Mouse (Mus musculus) mature B cell (primary cell): ENCODE data around the gene Rdx.

Experiments
- in situ Hi-C: fragments of 300-500 bp; cut with MboI; formaldehyde crosslinking; loops from 2 replicates; pipeline ENCODE4 v1.14.3; 2019

The Rdx gene

DNA sequence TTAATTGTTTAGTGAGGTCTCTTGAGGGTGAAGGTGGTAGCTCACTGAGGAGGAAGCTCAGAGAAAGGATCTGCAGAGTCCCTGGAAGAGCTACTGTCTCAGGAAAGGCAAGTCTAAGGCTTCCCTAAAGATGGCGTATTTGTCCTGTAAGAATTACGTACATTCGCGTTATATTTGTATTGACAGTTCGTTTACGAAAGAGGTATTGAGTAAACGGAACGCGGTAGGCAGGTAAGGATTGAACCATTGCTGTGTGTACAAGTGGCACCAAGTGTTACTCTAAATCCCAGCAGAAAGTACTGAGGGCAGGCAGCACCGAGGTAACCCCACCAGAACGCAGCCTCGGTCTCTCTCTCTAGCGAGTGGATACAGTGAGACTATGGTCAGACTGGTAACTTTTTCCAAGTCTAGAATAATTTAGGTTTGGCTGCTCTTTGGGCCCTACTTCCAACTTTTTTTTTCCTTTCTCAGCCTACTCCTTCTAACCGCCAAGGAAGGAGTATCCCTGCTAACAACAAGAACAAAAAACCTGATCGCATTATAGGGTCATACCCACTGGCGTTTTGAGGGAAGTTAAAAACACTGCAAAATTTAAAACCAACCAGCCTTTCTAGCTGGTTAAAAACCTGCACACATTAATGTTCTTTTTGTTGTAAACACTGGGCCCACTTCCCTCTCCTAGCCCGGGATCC lies at the start of gene Rdx:
Rdx (plus strand) TSS at position 45 of the 692 bp plus-strand sequence.
- in situ Hi-C loops = no loop called here

DNA sequence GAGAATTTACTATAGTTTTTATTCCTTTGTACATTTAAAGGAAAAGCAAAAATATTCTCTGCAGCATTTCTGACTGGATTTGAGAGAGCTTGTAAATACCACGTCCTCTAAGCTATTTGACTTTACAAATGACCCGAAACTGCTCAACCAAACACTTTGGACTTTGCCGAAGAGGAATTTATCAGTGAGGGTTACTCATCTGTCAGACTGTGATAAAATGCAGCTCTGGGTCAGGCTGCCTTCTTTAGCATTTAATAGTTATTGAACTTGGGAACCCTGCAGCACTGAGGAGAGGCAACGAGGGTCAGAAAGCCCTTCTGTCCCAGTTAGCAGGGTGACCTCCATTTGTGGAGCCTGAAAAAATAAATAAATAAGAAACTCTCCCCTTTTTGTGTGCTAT lies 43.5 kb upstream of the Rdx start:
- in situ Hi-C loops = no loop called here

DNA sequence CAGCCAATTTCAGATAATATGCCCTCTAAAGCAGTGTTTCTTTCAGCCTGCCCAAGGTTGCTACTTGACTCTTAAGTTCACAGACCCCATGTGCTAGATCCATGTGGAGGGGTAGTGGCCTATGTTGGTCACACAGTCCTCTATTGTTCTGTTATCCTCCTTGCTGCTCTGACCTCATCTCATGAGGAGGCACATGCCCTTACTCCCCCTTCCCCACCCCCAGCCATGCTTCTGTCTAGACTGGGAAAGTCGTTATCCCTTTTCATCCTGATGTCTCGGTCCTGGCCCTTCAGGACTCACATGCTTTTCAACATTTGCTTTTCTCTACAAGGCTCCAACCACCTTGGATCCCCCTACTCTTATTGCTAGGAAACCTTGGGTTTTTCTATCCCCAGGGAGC lies 39.6 kb upstream of the Rdx start:
- in situ Hi-C loops = no loop called here

DNA sequence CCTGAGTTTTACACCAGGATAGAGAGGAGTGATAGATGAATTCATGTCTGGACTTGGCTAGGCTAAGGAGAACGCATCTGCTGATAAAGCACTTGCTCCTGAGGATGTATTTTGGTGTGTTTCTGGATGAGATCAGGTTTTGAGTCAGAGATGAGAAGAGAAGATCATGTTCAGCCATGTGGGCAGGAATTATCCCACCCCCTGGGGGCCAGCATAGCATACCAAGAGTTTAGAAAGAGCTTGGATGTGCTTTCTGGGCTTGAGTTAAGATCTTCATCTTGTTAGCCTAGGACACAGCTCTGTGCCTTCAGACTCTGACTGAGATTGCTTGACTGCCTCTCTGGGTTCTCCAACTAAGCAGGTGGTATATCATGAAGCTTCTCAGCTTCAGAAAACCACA lies 38.5 kb upstream of the Rdx start:
- in situ Hi-C loops = no loop called here

DNA sequence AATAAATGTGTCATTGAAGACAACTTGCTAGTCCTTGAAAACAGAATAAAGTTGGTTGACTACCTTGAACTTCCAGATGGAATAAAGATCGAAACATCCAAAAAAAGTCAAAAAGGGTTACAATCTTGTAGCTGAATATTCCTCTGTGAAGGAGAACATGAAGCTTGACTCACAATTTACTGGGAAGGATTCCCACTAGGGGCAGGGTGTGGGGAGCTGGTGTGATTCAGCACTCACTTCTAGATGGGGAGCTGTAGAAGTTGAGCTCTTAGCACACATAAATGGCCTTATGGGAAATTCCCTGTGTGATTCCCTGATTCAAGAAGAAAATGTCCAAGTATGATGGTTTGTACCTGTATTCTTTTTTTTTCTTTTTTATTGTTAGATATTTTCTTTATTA lies 34.7 kb upstream of the Rdx start:
- in situ Hi-C loops = no loop called here

DNA sequence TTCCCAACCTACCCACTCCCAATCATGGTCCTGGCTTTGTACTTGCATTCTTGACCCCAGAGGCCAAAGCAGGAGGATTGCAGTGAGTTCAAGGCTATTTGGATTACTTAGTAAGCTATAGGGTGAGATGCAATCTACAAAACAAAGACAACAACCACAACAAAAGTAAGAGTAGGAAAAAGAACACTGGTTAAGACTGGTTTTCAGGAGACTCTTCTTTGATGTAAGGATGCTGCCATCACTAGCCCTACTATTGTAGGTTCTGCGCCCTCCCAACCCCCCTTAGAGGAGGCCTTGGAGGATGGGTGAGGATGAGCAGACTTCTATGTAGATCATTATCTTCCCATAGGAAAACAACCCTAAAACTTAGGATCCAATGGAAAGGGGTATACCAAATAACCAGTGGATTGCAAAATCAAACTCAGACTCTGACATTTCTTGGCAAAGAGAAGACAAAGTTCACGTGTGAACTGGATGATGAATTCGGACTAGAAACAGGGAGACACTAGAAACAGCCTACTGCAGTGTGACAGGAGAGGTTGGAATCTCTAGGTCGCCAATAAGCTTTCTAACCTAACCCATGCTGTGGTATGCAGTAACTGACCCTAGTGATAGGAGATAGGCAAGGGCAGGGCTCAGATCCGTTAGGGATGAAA lies 34.1 kb upstream of the Rdx start:
- in situ Hi-C loops = no loop called here

DNA sequence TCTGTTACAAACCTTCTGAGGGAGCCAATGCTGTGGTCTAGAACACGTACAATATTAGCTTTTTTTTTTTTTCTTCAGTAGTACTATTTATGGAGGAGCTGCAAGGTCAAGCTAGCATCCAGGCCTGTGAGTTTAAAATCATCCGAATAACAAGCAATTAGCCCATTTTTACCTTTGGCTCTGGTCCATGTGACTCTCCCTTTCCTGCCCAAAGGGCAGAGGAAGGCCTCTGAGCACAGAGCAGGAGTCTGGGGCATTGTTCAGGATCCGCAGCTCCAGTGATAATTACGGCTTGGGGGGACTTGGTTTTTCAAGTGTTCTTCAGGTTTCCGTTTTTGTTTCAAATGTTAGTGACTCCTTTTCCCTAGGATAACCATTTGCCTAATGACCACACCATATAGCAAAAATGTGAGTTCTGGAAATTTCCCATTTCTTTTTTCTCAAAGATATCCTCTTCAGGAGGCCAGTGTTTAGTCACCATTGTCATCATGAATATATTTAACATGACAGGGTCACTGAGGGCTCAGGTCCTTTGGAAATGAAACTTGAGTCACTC lies 33.0 kb upstream of the Rdx start:
- in situ Hi-C loops = no loop called here

DNA sequence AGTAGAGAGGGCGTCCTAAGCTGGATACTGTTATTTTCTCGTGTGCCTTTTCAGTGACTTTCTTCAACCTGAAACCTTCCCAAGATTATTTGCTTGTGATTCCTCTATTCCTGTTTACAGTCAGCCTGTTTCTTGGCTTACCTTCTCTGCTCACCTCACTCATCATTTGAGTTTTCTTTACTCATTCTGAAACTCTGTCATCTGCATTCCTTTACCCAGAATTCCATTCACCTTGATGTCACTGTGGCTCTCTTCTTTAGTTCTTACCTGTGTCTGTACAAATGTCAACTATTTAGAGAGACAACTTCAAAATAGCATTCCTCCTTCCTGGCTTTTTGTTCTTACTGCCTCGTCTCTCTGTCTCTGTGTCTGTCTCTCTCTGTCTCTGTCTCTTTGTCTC lies 29.9 kb upstream of the Rdx start:
- in situ Hi-C loops = no loop called here

DNA sequence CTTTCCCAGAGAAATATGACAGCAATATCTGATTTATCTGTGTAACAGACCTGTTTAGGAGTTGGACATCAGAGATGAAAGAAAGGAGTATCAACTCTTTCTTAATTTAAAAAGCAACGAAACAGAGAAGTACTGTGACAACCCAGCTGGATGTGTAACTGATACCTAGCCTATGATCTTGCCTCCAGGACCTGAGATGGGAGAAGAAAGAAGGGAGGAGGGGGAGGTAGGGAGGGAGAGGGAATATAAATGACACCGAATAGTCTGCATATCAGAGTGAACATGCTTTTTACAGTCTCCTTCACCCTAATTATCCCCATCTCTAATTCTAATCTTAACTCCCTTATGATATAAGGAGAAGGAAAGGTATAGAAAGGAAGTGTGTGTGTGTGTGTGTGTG lies 29.1 kb upstream of the Rdx start:
- in situ Hi-C loops = no loop called here

DNA sequence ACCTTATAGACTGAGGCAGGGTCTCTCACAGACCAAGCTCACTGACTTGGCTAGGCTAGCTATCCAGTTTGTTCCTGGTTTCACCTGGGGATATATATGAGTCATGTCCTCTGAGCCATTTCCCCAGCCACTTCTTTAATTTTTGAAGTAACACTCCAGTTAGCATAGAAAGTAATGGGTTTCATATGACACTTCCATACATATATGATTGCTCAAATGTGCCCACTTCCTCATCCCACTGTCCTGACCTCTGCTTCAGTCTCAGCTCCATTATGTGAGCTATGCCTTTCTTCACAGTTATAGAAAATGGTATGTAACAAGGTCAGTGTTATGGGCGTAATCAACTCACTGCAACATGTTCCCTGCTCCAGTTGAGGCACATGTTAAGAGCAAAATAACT lies 28.5 kb upstream of the Rdx start:
- in situ Hi-C loops = no loop called here

DNA sequence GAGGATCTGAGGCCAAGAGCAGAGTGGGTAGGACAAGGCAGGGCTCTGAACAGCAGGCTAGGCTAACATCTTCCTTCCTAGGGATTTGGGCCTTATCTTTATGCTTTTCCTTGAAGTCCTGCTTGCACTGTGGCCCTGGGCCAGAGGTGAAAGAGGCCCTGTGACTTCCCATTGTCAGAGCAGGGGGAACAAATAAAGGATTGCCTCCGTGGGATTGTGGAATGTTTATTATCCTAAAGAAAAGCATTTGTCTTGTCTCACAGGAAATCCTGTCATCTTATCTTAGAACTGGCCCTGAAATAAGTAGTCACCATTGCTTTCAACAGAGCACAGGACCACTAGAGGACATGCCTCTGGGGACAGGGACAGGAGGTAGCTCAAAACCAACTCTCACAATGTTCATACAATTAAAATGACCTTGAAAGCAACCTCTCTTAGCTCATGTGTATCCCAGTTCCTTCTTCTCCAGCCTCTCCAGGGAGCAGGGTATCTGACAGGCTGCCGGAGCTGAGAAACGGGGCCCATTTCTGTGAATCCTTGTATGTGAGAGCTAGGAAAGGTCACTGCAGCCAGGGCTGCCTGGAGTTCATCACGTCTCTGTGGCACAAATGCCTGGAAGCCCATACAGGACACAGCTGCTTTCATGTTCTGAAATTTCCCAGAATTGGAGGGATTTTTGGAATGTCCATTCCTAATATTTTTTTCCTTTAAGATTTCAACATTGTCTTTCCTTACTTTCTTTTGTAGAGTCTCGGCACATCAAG lies 19.5 kb upstream of the Rdx start:
- in situ Hi-C loops = no loop called here

DNA sequence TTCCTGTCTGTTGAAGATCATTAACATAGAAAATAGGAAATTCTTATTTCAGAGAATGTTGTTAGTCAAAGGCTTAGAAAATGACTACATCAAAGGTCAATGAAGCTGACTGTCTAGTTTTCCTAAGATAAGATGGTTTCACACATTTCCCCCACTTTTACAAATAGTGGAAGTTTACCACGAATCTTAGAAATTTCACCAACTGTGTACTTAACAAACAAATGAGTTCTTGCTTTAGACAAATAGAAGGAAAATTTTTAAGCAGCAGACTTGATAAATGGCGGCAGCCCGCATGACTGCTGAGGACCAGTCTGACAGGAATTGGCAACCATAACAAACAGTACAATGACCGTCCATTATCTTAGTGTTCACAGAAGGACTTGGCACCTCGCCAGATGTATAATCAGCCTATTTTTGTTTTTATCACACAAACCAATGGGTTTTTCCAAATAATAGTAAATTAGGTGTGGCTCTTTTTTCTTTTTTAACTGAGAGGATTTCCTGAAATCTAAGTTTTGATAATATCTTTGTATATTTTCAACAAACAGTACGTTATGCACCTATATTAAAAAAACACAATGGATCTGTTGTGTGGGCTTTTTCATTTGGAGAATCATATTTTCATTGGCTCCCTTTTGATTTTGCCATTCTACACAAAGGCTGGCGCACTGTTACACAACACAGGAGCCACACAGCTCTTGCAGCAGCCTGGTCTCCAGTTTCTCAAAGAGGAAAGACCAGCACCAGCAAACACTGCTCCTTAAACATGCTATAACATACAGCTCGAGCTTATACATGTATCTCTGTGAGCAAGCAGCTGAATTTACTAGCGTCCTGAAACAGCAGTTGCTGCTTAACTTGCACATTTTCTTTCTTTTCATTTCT lies 18.2 kb upstream of the Rdx start:
- in situ Hi-C loops = no loop called here

DNA sequence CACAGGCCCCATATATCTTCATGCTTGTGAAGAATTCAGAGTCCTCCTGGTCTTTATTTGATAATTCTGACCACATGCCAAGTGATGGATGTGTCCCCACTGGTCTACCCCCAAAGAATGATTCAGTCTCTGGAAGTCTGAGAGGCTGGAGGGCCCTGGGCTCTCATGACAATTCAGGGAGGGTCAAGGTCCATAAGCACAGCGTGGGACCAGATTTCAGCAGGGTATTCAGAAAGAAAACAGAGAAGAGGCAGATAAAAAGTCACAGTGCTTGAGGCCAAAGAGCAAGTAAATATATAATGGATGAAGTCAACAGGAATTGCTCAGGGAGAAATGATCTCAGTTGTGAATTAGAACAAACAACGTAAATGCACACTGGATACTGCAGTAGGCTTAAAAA lies 15.5 kb upstream of the Rdx start:
- in situ Hi-C loops = no loop called here

DNA sequence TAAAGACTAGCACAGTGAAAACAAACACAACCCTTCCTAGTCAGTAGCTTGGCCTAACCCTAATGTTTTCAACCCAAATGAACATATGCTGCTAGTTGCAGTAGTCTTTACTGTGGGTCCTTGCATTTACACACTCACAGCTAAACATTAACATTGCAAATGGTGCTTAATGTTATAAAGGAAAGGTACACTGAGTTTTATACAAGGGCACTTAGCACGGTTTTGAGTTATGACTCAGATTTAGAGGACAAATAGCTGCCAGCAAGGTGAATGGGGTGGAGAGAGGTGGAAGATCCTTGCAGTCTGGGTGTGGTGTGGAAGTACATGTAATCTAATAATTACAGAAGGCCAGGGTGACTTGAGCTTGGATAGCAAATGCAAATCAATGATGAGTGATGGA lies 9.5 kb upstream of the Rdx start:
- in situ Hi-C loops = no loop called here

DNA sequence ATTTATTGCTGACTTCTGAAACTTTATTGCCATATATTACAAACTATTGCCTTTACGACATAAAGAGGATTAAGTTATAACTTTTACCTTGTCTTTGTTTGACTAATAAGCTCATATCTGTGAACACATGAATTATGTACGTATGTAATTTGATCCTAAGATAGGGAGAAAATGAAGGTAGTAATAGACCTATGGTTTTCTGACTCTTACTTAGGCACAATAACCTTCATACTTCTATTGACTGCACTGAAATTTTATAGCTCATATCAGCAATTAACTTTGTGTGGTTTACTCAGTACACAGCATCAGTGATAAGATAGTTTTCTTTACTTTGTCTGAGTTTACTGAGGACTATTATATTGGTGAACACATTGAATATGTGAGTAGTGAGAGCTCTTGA lies 5.3 kb upstream of the Rdx start:
- in situ Hi-C loops = no loop called here

DNA sequence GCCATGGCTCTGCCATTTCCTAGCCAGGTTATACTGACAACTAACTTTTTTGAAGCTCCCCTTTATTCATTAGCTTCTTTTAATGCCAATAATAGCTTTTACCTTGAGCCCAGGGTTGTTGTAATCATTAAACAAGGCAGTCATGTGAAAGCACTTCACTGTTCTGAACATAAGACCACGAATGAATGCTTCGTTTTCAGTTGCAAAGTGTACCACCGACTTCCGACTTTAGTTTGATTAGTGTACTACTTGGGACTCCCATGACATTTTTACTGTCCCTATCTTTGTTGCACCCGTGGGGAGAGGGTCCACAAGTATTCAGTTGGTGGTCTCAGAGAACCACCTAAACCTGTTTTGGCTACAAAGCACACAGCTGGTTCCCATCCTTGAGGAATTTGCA lies 287 bp upstream of the Rdx start:
- in situ Hi-C loops = no loop called here

DNA sequence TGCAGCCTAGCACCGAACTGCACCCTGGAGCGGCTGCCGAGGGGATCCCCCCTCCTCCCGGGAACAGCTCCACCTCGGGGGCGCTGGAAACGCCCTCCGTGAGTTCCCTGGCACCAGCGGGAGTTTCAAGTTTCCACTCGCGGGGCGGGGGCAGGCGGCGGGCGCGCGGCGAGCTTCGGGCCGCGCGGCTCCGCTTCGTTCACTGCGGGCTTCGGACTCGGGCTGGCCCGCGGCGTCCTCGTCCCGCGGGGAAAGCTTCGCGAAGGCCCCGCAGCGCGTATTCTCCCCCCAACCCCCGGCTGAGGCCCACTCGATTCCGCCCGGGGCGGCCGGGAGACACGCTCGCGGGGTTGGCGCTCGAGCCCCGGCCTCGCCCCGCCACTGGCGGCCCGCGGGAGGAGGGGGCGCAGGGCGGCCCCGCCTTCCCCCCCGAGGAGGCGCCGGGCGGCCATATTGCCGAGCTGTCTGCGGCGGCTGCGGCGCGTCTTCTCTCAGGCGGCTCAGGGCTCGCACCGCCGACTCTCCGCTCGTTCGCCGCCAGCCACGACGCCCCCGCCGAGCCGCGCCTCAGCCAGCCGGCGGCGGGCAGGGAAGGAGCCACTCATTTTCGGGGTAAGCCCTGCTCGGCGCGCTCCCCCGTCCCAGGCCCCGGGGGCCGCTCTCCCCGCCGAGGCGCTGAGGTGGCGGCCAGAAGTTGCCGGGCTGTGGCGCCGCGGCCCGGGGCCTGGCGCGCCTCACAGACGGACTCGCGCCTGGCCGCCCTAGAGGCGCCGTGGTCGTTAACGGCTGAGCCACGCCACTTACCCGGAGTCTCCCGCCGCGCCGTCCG lies 1.1 kb downstream of the Rdx start:
- in situ Hi-C loops = no loop called here

DNA sequence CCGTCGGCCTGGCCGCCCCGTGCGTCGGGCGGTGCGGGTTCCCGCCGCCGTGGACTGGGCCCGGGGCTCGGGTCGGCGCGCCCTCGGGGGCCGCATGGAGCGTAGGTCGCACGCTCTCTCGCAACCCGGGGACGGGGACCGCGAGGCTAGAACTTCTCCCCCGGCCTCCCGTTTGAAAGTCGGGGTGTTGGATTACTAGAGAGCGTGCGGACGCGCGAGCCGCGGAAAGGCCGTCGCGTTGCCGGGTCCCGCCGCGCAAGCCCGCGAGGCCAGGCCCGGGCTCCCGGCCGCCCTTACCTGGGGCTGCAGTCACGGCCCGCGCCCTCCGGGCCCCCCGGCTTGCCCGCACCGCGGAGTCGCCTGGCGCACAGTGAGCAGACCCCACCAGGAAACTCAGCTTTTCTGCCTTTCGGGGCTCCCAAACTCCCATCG lies 1.7 kb downstream of the Rdx start:
- in situ Hi-C loops = no loop called here

DNA sequence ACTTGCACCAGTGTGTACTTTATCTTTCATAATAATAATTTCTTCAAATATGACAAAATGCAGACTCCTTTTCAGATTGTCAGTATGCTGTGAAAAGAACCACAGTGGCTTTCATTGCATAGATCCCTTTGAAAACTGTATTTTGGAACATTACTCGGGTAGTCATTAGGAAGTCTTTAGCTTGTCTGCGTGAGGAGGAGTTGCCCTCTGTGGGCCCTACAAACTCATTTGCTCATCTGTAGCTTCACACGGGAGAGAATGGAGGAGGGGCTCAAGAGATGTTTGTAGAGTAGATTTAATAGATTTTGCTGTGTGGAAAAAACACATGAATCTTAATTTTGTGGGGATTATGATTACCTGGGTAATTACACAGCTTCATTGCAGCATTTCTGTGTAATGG lies 2.6 kb downstream of the Rdx start:
- in situ Hi-C loops = no loop called here

DNA sequence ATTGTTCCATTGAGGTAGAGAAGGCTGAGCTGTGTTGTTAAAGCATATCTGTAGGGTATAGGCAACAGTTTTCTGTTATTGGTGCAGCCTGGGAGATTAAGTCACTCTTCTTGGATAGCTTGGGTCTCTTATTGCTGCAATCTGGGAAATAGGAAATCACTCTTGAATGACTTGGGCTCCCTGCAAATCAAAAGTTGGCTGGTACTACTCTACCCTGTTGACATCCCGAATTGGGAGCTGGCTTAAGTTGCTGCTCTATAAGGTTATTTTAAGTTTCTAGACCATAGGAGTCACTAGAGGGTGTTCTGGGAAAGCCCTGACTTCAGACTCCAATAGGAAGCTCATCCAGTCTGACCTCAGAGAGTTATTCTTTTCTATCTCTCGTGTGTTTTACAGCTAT lies 3.4 kb downstream of the Rdx start:
- in situ Hi-C loops = no loop called here

DNA sequence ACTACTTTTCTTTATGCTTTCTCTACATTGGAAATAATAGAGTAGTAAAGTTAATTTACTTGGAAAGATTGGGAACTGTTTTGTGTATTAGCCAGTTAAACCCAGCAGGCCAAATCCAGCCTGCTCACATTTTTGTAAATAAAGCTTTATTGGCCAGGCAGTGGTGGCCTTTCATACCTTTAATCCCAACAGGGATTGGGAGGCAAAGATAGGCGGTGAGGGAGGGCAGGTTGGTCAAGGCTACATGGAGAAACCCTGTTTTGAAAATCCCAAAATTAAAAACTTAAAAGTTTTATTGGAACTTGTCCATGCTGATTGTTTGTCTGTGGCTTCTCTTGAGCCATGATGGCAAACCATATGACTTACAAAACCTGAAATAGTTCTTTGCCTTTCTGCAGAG lies 5.2 kb downstream of the Rdx start:
- in situ Hi-C loops = no loop called here
